ENCODE assay signal across 8 mouse cellular contexts in the genomic region with DNA sequence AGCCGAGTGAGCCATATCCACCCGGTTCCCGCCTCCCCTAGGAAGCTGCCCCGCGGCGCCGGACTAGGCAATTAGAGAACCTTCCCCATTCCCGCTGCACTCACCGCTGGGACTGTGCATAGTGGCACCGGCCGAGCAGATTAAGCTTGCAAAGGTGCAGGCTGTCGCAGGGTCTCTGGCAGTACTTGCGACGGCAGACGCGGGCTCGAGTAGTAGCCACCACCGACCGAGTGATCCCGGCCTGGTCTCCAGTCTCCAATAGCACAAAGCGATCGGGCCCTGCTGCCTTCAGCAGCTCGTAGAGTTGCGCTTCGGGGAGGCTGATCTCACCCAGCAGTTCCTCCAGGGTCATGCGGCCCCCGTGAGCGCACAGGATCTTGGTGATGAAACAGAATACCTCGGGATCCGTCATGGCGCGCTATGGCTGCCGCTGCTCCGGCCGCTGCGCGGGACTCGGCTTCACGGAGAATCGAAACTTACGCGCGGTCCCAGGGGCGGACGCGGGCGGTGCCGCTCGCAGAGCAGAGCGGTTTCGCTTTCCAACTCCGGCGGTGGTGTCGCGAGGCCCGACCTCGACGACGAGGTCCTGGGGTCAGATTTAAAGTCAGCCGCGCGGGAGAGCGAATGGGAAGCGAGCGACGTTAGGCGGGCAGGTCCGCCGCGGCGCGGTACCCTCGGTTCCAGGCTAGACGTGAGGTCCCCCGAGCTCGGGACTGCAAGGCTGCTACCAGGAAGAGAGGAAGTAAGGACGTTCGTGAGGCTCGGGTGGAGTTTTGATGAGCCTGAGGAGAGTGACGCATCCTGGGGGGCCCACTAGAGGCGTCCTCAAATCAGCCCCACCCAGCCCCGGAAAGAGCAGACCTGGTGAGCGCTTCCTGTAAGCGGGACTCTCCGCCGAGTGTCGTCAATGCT. TPM values are rescaled to one million over a fixed set of nuclear protein-coding genes. Genes with fewer than 3 reads are reported as not detected.
DNase-seq lines count a peak whose midpoint lies in the region; ATAC-seq and TF ChIP-seq lines count a peak whose summit lies in the region.

A gene (minus strand): TSS at position 793 of the 912 bp plus-strand sequence.

- H3K9ac ChIP-seq in forebrain, postnatal 0 days: 0 out of 2 replicates have a peak within 1 kb of the TSS, but pooled peaks have one; percentile 22
- H3K9ac ChIP-seq in lung, embryonic 16.5 days (ENCODE audit: low read length): peak within 1 kb of the TSS; percentile 74

- H3K4me3 ChIP-seq in forebrain, postnatal 0 days (ENCODE audit: low read depth, low read length): peak within 1 kb of the TSS; percentile 49
- H3K4me3 ChIP-seq in lung, embryonic 16.5 days (ENCODE audit: low read length): peak within 1 kb of the TSS; percentile 82

- no peaks in the 10 kb centered on the region for H3K9me3 ChIP-seq in forebrain, postnatal 0 days (ENCODE audit: low read length)
- no peaks in the 10 kb centered on the region for H3K9me3 ChIP-seq in lung, embryonic 16.5 days (ENCODE audit: control insufficient read depth, low read length)

- peak within 1 kb of the TSS; percentile 54 for H3K4me2 ChIP-seq in forebrain, postnatal 0 days (ENCODE audit: low read depth)
- peak within 1 kb of the TSS; percentile 80 for H3K4me2 ChIP-seq in lung, embryonic 16.5 days (ENCODE audit: low read depth, low read length)

- no peaks in the 10 kb centered on the region for H3K36me3 ChIP-seq in forebrain, postnatal 0 days (ENCODE audit: insufficient read depth)
- H3K36me3 ChIP-seq in lung, embryonic 16.5 days (ENCODE audit: control insufficient read depth, insufficient read depth, low read length): no peaks in the 10 kb centered on the region

- peak; percentile 65 for ATAC-seq in forebrain, postnatal 0 days
- ATAC-seq in lung, embryonic 16.5 days (ENCODE audit: low read depth): peak; percentile 82

- 1% methylated on average over 87 of the region's 87 CpGs for WGBS in forebrain, postnatal 0 days
- under 1% methylated on average over 87 of the region's 87 CpGs for WGBS in lung, embryonic 16.5 days

- no peak for TF ChIP-seq CTCF in forebrain, postnatal 0 days (IDR thresholded peaks at IDR 0.05; ENCODE audit: low read depth)

- peak; percentile 75 for DNase-seq in ES-CJ7 (ENCODE audit: low read depth, low spot score)
- DNase-seq in c-Kit-positive CD71-positive TER-119-positive erythroid progenitor cells, embryonic 14.5 days (ENCODE audit: low spot score): peak; percentile 93
- peak; percentile 47 for DNase-seq in forebrain, postnatal 0 days
- DNase-seq in heart, postnatal 4 days: peak; percentile 83
- DNase-seq in layer of hippocampus, adult 9-10 months (ENCODE audit: low spot score): peak; percentile 16
- DNase-seq in ovary, adult 18-20 months (ENCODE audit: low spot score): peak; percentile 71
- peak; percentile 91 for DNase-seq in thymus, postnatal 14 days

- peaks cover 64% of the 10 kb centered on the region for H3K27me3 ChIP-seq in forebrain, postnatal 0 days (ENCODE audit: insufficient read depth, low read length)
- H3K27me3 ChIP-seq in lung, embryonic 16.5 days (ENCODE audit: control insufficient read depth, insufficient read depth, low read depth, low read length): peaks cover 32% of the 10 kb centered on the region

- no peak within 1 kb of the TSS for H3K27ac ChIP-seq in forebrain, postnatal 0 days (ENCODE audit: low read depth, low read length)
- peak within 1 kb of the TSS; percentile 66 for H3K27ac ChIP-seq in lung, embryonic 16.5 days (ENCODE audit: low read length)

- no peaks in the 10 kb centered on the region for H3K4me1 ChIP-seq in forebrain, postnatal 0 days (ENCODE audit: insufficient read depth)
- peaks cover 12% of the 10 kb centered on the region for H3K4me1 ChIP-seq in lung, embryonic 16.5 days (replicated peaks; ENCODE audit: control insufficient read depth, insufficient read depth, low read length)

RNA-seq across cellular contexts. Expression of the gene that starts here (rescaled TPM):
- total RNA-seq in forebrain, postnatal 0 days (2014; rRNA removed): 2.2 and 5.7 TPM in 2 replicates
- 1.6 and 2.0 TPM in 2 replicates for polyA plus RNA-seq in forebrain, postnatal 0 days (2015; fragmentation: Nextera tagmentation; extraction: Ambion mirVana)
- 10 to 100 TPM; 20.5 to 21.6 TPM for total RNA-seq in heart, postnatal 4 days (2021)
- 8.0 and 11.0 TPM in 2 replicates for polyA plus RNA-seq in lung, embryonic 16.5 days (2015; fragmentation: Nextera tagmentation; extraction: Ambion mirVana)

Comparison
In these comparisons a context has a peak if more than half of its experiments do, and no peak if none do; other contexts are left out.
1. DNase-seq: peak in every context shown above with its lines; median percentile 93 in c-Kit-positive CD71-positive TER-119-positive erythroid progenitor cells, embryonic 14.5 days; 91 in thymus, postnatal 14 days; 83 in heart, postnatal 4 days; 75 in ES-CJ7; 71 in ovary, adult 18-20 months; 47 in forebrain, postnatal 0 days; 16 in layer of hippocampus, adult 9-10 months.